Mouse (Mus musculus) neural tube, embryonic 12.5 days (tissue): ENCODE measurements around the gene Rpa2. TPM values are rescaled to one million over a fixed set of nuclear protein-coding genes. Genes with fewer than 3 reads are reported as not detected.
"Not testable (repeated sequence)": the region's sequence is repeated elsewhere in the genome, so short reads cannot be mapped to it uniquely, and the experiment has no call there.

Source experiments
- ATAC-seq: fragments of 200-750 bp; cut with Nextera tagmentation; 2 replicates; pipeline ENCODE4 v1.8.0; 2017; ENCODE audit warnings: low read depth, mild to moderate bottlenecking, moderate TSS enrichment, moderate library complexity; ENCODE audit not compliant: low FRiP score
- H3K27ac ChIP-seq: fragments of 300-500 bp; sonication (generic); 2 replicates; pipeline ENCODE4 v1.5.1; 2016
- H3K27me3 ChIP-seq: fragments of 300-500 bp; sonication (generic); replicated peaks from 2 replicates; pipeline ENCODE4 v1.6.1; 2016; ENCODE audit warnings: mild to moderate bottlenecking
- H3K36me3 ChIP-seq: fragments of 300-500 bp; sonication (generic); 2 replicates; pipeline ENCODE4 v1.6.1; 2016; ENCODE audit warnings: mild to moderate bottlenecking
- H3K4me1 ChIP-seq: fragments of 300-500 bp; sonication (generic); 2 replicates; pipeline ENCODE4 v1.6.1; 2016
- H3K4me2 ChIP-seq: fragments of 300-500 bp; sonication (generic); replicated peaks from 2 replicates; pipeline ENCODE4 v1.6.1; 2016; ENCODE audit warnings: mild to moderate bottlenecking
- H3K4me3 ChIP-seq: fragments of 300-500 bp; sonication (generic); 2 replicates; pipeline ENCODE4 v1.5.1; 2016
- H3K9ac ChIP-seq: fragments of 300-500 bp; sonication (generic); 2 replicates; pipeline ENCODE4 v1.6.1; 2016; ENCODE audit warnings: mild to moderate bottlenecking
- H3K9me3 ChIP-seq: fragments of 300-500 bp; sonication (generic); 2 replicates; pipeline ENCODE4 v1.6.1; 2016; ENCODE audit warnings: mild to moderate bottlenecking
- WGBS: fragments of 180-500 bp; shearing (Covaris S2); methylation state at CpG from one replicate; pipeline ENCODE4 v1.1.7; 2016; 5-methylcytosine and 5-hydroxymethylcytosine counted together
- polyA plus RNA-seq: library from polyadenylated mRNA; unstranded; fragments of >200 nt; fragmentation: Nextera tagmentation; extraction: Ambion mirVana; gene quantifications from 2 replicates; pipeline ENCODE4 v1.2.1, GENCODE M21; 2016

Gene Rpa2
- polyA plus RNA-seq, 1 experiment from 2014 or later, result 78.5 TPM

DNA sequence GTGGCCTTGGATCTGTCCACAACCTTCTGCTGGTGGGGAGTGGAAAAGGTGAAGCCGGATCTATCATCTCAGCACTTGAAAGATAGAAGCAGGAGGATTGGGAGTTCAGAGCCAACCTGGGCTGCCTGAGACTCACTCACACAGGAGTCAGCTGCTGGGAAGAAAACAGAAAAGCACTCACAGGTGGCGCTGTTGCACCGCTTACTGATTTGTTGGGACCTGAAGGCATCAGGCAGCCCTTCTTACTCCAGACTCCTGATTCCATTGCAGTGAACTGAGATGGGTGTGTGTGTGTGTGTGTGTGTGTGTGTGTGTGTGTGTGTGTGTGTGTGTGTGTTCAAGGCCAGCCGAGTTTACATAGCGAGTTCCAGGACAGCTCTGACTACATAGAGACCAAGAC lies 8.6 kb downstream of the Rpa2 start:
- H3K27ac ChIP-seq, result no peak overlapping the region
- WGBS, result 86% methylated on average over 5 of the region's 5 CpGs
- no peak for ATAC-seq
- no peak overlapping the region for H3K4me3 ChIP-seq
- no peak overlapping the region for H3K4me2 ChIP-seq
- H3K27me3 ChIP-seq, result no peaks in the 10 kb centered on the region
- H3K36me3 ChIP-seq, result peaks cover 66% of the 10 kb centered on the region
- no peaks in the 10 kb centered on the region for H3K4me1 ChIP-seq
- no peaks in the 10 kb centered on the region for H3K9me3 ChIP-seq
- H3K9ac ChIP-seq, result no peak overlapping the region

GRCm38 (mm10) chr4:132778562-132779201 lies 10.6 kb downstream of the Rpa2 start:
- Histone ChIP-seq H3K27me3 (no peaks in the 10 kb centered on the region), H3K4me2 (no peak overlapping the region), H3K27ac (no peak overlapping the region), H3K9ac (no peak overlapping the region), H3K4me1 (no peaks in the 10 kb centered on the region), H3K9me3 (no peaks in the 10 kb centered on the region), H3K4me3 (no peak overlapping the region), H3K36me3 (peaks cover 57% of the 10 kb centered on the region)
- ATAC-seq, result no peak
- WGBS, result 94% methylated on average over 6 of the region's 6 CpGs

DNA sequence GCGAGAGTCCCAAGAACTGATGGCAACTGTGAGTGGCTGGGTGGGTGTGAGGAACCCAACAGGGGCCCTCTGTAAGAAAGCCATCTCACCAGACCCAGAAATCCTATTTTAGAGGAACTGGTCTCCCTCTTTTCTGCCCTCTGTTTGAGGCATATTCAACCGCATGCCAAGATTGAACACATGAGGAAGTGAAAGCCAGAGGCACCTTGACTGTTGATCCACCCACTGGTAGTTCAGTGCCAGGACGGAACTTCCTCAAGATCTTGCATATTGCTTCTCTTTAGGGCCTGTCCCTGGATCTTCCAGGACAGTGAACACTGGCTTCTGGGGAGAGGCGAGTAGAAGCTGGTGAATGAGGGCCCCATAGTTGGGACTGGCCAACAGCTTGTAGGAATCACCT lies 12.2 kb downstream of the Rpa2 start:
- Histone ChIP-seq H3K9me3 (no peaks in the 10 kb centered on the region), H3K4me1 (no peaks in the 10 kb centered on the region), H3K4me2 (no peak overlapping the region), H3K4me3 (no peak overlapping the region), H3K27me3 (no peaks in the 10 kb centered on the region), H3K9ac (no peak overlapping the region), H3K36me3 (peaks cover 43% of the 10 kb centered on the region), H3K27ac (no peak overlapping the region)
- WGBS, result 93% methylated on average over 4 of the region's 4 CpGs
- ATAC-seq, result no peak

GRCm38 (mm10) chr4:132783732-132784131 lies 15.6 kb downstream of the Rpa2 start:
- Histone ChIP-seq H3K36me3 (peaks cover 8% of the 10 kb centered on the region), H3K27ac (no peak overlapping the region), H3K4me1 (no peaks in the 10 kb centered on the region), H3K9ac (no peak overlapping the region), H3K4me2 (no peak overlapping the region), H3K4me3 (no peak overlapping the region), H3K27me3 (no peaks in the 10 kb centered on the region), H3K9me3 (no peaks in the 10 kb centered on the region)
- no peak for ATAC-seq
- 93% methylated on average over 2 of the region's 2 CpGs for WGBS

- Histone ChIP-seq H3K4me2 (no peak overlapping the region), H3K27ac (no peak overlapping the region), H3K27me3 (no peaks in the 10 kb centered on the region), H3K4me3 (no peak overlapping the region), H3K36me3 (no peaks in the 10 kb centered on the region), H3K4me1 (no peaks in the 10 kb centered on the region), H3K9ac (no peak overlapping the region), H3K9me3 (no peaks in the 10 kb centered on the region)
- no peak for ATAC-seq
- 92% methylated on average over 13 of the region's 13 CpGs for WGBS
Measured at GRCm38 (mm10) chr4:132785228-132785627, 17.1 kb downstream of the Rpa2 start.

- Histone ChIP-seq H3K27me3 (peaks cover 3% of the 10 kb centered on the region; the same call in 1 of the 2 replicates), H3K9ac (no peak overlapping the region), H3K9me3 (no peaks in the 10 kb centered on the region), H3K36me3 (no peaks in the 10 kb centered on the region), H3K4me1 (no peaks in the 10 kb centered on the region), H3K4me3 (no peak overlapping the region), H3K27ac (no peak overlapping the region), H3K4me2 (no peak overlapping the region)
- WGBS, result 86% methylated on average over 8 of the region's 8 CpGs
- ATAC-seq, result no peak
Measured at GRCm38 (mm10) chr4:132789731-132790130, 21.6 kb downstream of the Rpa2 start.

DNA sequence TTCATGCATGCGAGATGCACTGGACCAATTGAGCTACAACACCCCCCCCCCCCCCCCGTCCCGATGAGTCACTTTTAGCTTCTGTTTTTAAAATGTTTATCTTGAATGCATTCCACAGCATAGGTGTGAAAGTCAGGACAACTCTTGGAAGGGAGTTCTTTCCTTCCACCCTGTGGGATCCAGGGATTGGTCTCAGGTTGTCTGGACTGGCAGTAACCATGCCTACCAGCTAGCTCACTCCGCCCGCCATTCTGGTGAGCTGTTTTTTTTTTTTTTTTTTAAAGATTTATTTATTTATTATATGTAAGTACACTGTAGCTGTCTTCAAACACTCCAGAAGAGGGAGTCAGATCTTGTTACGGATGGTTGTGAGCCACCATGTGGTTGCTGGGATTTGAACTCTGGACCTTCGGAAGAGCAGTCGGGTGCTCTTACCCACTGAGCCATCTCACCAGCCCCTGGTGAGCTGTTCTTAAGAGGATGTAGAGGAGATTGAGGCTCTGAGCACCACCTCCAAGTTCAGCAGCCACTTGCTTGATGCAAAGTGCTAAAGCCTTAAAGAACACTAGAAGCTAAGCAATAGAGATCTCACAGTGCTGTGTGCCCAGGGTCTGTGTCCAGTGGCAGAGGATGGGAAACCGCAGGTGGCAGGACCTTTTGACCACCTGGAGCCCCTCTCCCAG lies 25.3 kb downstream of the Rpa2 start:
- 93% methylated on average over 9 of the region's 9 CpGs for WGBS
- H3K4me1 ChIP-seq, ATAC-seq: not testable (repeated sequence)

GRCm38 (mm10) chr4:132794028-132794427 lies 25.9 kb downstream of the Rpa2 start:
- 79% methylated on average over 9 of the region's 9 CpGs for WGBS
- no peak overlapping the region for H3K9ac ChIP-seq

More for the DNA sequence above, 25.3 kb downstream of the Rpa2 start:
- not testable (repeated sequence) for H3K9me3 ChIP-seq, H3K4me2 ChIP-seq, H3K36me3 ChIP-seq, H3K4me3 ChIP-seq, H3K27ac ChIP-seq, H3K9ac ChIP-seq
- peaks cover 17% of the 10 kb centered on the region; the same call in 1 of the 2 replicates for H3K27me3 ChIP-seq

GRCm38 (mm10) chr4:132794760-132795159 lies 26.6 kb downstream of the Rpa2 start:
- H3K27ac ChIP-seq, result no peak overlapping the region
- no peak for ATAC-seq
- H3K27me3 ChIP-seq, result peaks cover 17% of the 10 kb centered on the region; the same call in 1 of the 2 replicates
- no peaks in the 10 kb centered on the region for H3K9me3 ChIP-seq
- peaks cover 6% of the 10 kb centered on the region for H3K4me1 ChIP-seq
- H3K9ac ChIP-seq, result no peak overlapping the region
- H3K36me3 ChIP-seq, result no peaks in the 10 kb centered on the region
- no peak overlapping the region for H3K4me3 ChIP-seq
- 75% methylated on average over 8 of the region's 8 CpGs for WGBS
- no peak overlapping the region for H3K4me2 ChIP-seq

More at GRCm38 (mm10) chr4:132794028-132794427, 25.9 kb downstream of the Rpa2 start:
- Histone ChIP-seq H3K4me3 (no peak overlapping the region), H3K27ac (no peak overlapping the region), H3K4me2 (no peak overlapping the region), H3K4me1 (peaks cover 6% of the 10 kb centered on the region), H3K9me3 (no peaks in the 10 kb centered on the region), H3K36me3 (no peaks in the 10 kb centered on the region), H3K27me3 (peaks cover 17% of the 10 kb centered on the region; the same call in 1 of the 2 replicates)
- no peak for ATAC-seq

DNA sequence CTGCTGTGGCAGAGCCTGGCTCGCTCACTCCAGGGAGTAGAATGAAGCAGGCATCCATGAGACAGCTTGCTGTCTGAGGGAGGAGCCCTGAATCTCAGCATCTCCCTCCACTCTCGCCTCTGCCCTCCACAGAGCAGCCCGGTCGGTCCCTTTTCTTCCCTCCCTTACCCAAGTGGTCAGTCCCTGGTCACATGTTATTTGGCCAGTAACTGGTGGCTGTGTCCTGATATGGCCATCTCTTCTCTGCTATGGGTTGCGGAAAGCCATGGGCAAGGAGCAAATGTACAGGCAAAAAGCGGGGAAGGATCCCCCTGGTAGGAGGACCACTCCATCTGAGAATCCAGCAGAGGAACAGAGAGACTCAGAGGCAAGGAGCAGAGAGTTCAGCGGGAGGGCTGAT lies 27.0 kb downstream of the Rpa2 start:
- WGBS, result 63% methylated on average over 7 of the region's 7 CpGs

DNA sequence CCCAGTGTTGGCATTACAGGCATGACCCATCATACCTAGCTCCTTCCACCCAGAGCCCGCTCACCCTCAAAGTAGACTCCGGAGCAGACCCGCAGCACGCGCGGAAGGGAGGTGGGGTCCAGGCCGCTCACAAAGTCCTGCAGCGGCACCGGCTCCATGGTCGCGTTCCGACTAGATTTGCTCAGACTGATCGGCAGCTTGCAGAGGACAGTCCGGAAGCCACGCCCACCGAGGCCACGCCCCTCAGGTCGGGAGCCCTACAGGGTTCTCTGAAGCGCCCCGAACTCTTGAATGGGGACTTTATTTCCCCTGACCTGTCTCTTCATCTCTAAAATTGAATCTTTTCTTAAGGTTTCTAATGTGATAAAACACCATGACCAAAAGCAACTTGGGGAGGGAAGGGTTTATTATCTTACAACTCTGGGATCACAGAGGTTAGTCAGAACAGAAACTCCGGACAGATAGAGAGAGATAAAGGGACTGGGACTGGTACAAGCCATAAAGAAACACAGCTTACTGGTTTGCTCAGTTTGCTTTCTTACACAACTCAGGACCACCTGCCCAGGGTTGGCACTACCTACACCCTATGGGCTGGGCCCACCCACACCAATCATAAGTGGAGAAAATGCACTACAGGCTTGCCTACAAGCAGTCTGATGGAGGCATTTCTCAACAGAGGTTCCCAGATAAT lies 28.2 kb downstream of the Rpa2 start, which contains the start of gene Themis2:
TSS of gene Themis2 (minus strand) at position 192 of the 691 bp plus-strand sequence.
- H3K4me1 ChIP-seq, result peaks cover 6% of the 10 kb centered on the region
- ATAC-seq, result no peak

More for the DNA sequence above, 27.0 kb downstream of the Rpa2 start:
- no peak overlapping the region for H3K4me3 ChIP-seq
- peaks cover 17% of the 10 kb centered on the region; the same call in 1 of the 2 replicates for H3K27me3 ChIP-seq
- ATAC-seq, result no peak
- H3K4me2 ChIP-seq, result no peak overlapping the region
- H3K9me3 ChIP-seq, result no peaks in the 10 kb centered on the region
- no peak overlapping the region for H3K9ac ChIP-seq
- H3K36me3 ChIP-seq, result no peaks in the 10 kb centered on the region
- no peak overlapping the region for H3K27ac ChIP-seq
- H3K4me1 ChIP-seq, result peaks cover 6% of the 10 kb centered on the region

GRCm38 (mm10) chr4:132797461-132797860 lies 29.3 kb downstream of the Rpa2 start:
- Histone ChIP-seq H3K9me3 (no peaks in the 10 kb centered on the region), H3K4me1 (peaks cover 6% of the 10 kb centered on the region), H3K27ac (no peak overlapping the region), H3K9ac (no peak overlapping the region), H3K4me2 (no peak overlapping the region), H3K4me3 (no peak overlapping the region), H3K36me3 (no peaks in the 10 kb centered on the region), H3K27me3 (peaks cover 17% of the 10 kb centered on the region; the same call in 1 of the 2 replicates)
- no peak for ATAC-seq
- 91% methylated on average over 1 of the region's 1 CpGs for WGBS

More for the DNA sequence above, 28.2 kb downstream of the Rpa2 start, which contains the start of gene Themis2:
- Histone ChIP-seq H3K27me3 (peaks cover 17% of the 10 kb centered on the region; the same call in 1 of the 2 replicates), H3K4me3 (peak within 1 kb of the TSS; percentile 19), H3K9me3 (no peaks in the 10 kb centered on the region), H3K36me3 (no peaks in the 10 kb centered on the region), H3K9ac (no peak within 1 kb of the TSS), H3K4me2 (peak within 1 kb of the TSS; percentile 60), H3K27ac (no peak within 1 kb of the TSS)
- WGBS, result 2% methylated on average over 21 of the region's 21 CpGs
